Mouse (Mus musculus) heart, postnatal 0 days (tissue): ENCODE results near the gene Angptl4.

Experiments
- CTCF ChIP-seq: IDR thresholded peaks from 2 replicates; pipeline ENCODE4 v1.5.1; 2016; ENCODE audit warnings: antibody characterized with exemption, control low read depth, low read depth
- EP300 ChIP-seq: IDR thresholded peaks from 2 replicates; pipeline ENCODE4 v1.6.1; 2016; ENCODE audit warnings: antibody characterized with exemption, low read depth

- TF ChIP-seq EP300 (no peak), CTCF (no peak)
Measured at GRCm38 (mm10) chr17:33812475-33812874, 30.8 kb upstream of the Angptl4 start.
